Mouse (Mus musculus): ENCODE measurements around the gene Gm49711. TPM values are rescaled to one million over a fixed set of nuclear protein-coding genes. Genes with fewer than 3 reads are reported as not detected.
"Not testable (repeated sequence)": the region's sequence is repeated elsewhere in the genome, so short reads cannot be mapped to it uniquely, and the experiment has no call there.

Gene Gm49711
- total RNA-seq, 2 experiments from 2014 or later, result not detected

- DNase-seq, result no peak
These were observed 4.7 kb downstream of the Gm49711 start for GRCm38 (mm10) chr16:92062832-92063231.

GRCm38 (mm10) chr16:92064801-92065200 is 6.7 kb downstream of the Gm49711 start:
- DNase-seq, result no peak

GRCm38 (mm10) chr16:92070338-92070737 is 12.2 kb downstream of the Gm49711 start:
- no peak for DNase-seq

- no peak for DNase-seq
These were observed 18.7 kb downstream of the Gm49711 start for GRCm38 (mm10) chr16:92076797-92077196.

GRCm38 (mm10) chr16:92083771-92084453 is 25.8 kb downstream of the Gm49711 start:
- DNase-seq, result no peak

GRCm38 (mm10) chr16:92089225-92089624 is 31.1 kb downstream of the Gm49711 start:
- DNase-seq, result no peak

- no peak for DNase-seq
These were observed 33.8 kb downstream of the Gm49711 start for GRCm38 (mm10) chr16:92091876-92092275.

GRCm38 (mm10) chr16:92098351-92099051 is 40.4 kb downstream of the Gm49711 start:
- DNase-seq, result no peak

- DNase-seq, result no peak
These were observed 41.5 kb downstream of the Gm49711 start for GRCm38 (mm10) chr16:92099598-92099997.

GRCm38 (mm10) chr16:92100111-92100510 is 42.0 kb downstream of the Gm49711 start:
- DNase-seq, result no peak

GRCm38 (mm10) chr16:92102115-92102514 is 44.0 kb downstream of the Gm49711 start:
- DNase-seq, result peak; percentile 42

GRCm38 (mm10) chr16:92102931-92103330 is 44.8 kb downstream of the Gm49711 start:
- DNase-seq, result not testable (repeated sequence)

GRCm38 (mm10) chr16:92103572-92104331 is 45.6 kb downstream of the Gm49711 start:
- no peak for DNase-seq

- DNase-seq, result no peak
These were observed 46.1 kb downstream of the Gm49711 start for GRCm38 (mm10) chr16:92104332-92104590.

- no peak for DNase-seq
These were observed 46.8 kb downstream of the Gm49711 start for GRCm38 (mm10) chr16:92104951-92105350.

- DNase-seq, result no peak
These were observed 47.5 kb downstream of the Gm49711 start for GRCm38 (mm10) chr16:92105631-92106030.

GRCm38 (mm10) chr16:92107346-92107745 is 49.2 kb downstream of the Gm49711 start:
- no peak for DNase-seq

- no peak for DNase-seq
These were observed 56.7 kb downstream of the Gm49711 start for GRCm38 (mm10) chr16:92114706-92115241.

- no peak for DNase-seq
These were observed 57.7 kb downstream of the Gm49711 start for GRCm38 (mm10) chr16:92115611-92116421.

GRCm38 (mm10) chr16:92117337-92118209 is 59.5 kb downstream of the Gm49711 start:
- no peak for DNase-seq

GRCm38 (mm10) chr16:92119013-92119515 is 60.9 kb downstream of the Gm49711 start:
- DNase-seq, result no peak
